Mouse (Mus musculus): ENCODE results near the gene Nol12. TPM values are rescaled to one million over a fixed set of nuclear protein-coding genes. Genes with fewer than 3 reads are reported as not detected.

Nol12 gene
- polyA plus RNA-seq (2012; rRNA removed) = 35.8 and 37.4 TPM in 2 replicates

GRCm38 (mm10) chr15:78934784-78935320, at the start of gene Nol12:
TSS of gene Nol12 (plus strand) at chr15:78934933.
- peak; percentile 78 to 93 for DNase-seq (ENCODE audit: extremely low spot score in 1 of 2, low spot score in 1 of 2)

GRCm38 (mm10) chr15:78889401-78889853, 45.3 kb upstream of the Nol12 start:
- no peak for DNase-seq (ENCODE audit: extremely low spot score in 1 of 2, low spot score in 1 of 2)

DNA sequence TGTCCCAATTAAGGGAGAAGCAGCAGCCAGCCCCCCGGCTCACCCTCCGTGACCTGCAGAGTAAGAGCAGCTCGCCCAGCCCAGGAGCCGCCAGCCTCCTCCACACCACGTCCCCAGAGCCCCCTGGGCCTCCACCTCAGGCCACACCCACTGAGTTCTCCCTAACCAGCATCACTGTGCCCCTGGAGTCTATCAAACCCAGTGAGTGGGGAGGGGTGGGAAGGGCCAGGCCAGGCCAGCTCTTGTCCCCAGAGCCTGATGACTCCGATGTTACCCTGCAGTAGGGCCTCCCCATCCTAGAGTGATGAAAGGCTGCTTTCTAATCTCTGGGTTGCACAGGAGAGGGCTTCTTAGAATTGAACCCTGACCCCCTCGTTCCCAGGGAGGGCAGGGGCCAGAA, 42.3 kb upstream of the Nol12 start:
- DNase-seq (ENCODE audit: extremely low spot score in 1 of 2, low spot score in 1 of 2) = no peak

DNA sequence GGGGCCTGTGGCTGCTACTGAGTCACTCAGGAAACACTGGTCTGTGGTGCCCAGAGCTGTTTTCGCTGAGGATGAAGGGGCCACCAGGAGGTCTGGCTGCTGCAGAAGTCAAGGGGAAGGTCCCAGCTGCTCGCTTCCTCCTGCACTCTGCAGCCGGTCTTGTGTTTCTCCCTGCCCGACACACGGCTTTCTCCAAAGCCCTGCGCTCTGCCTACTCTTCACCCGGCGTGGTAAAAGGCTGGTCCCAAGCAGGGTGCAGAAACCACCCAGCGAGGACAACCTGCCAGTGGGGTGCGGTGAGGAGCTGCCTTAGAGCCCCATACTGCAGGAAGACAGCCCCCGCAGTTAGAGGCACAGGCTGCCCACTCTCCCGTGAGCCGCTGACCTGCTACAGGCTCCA, 40.0 kb upstream of the Nol12 start:
- no peak for DNase-seq (ENCODE audit: extremely low spot score in 1 of 2, low spot score in 1 of 2)

- DNase-seq (ENCODE audit: extremely low spot score in 1 of 2, low spot score in 1 of 2) = no peak
Measured at GRCm38 (mm10) chr15:78895741-78896140, 39.0 kb upstream of the Nol12 start.

GRCm38 (mm10) chr15:78896149-78896548, 38.6 kb upstream of the Nol12 start:
- no peak for DNase-seq (ENCODE audit: extremely low spot score in 1 of 2, low spot score in 1 of 2)

- no peak for DNase-seq (ENCODE audit: extremely low spot score in 1 of 2, low spot score in 1 of 2)
Measured at GRCm38 (mm10) chr15:78897488-78897887, 37.2 kb upstream of the Nol12 start.

- DNase-seq (ENCODE audit: extremely low spot score in 1 of 2, low spot score in 1 of 2) = no peak
Measured at GRCm38 (mm10) chr15:78898507-78899001, 36.2 kb upstream of the Nol12 start.

GRCm38 (mm10) chr15:78899409-78899739, 35.4 kb upstream of the Nol12 start, which contains the start of gene Gm49510:
TSS of gene Gm49510 (plus strand) at chr15:78899667.
- no peak for DNase-seq (ENCODE audit: extremely low spot score in 1 of 2, low spot score in 1 of 2)

DNA sequence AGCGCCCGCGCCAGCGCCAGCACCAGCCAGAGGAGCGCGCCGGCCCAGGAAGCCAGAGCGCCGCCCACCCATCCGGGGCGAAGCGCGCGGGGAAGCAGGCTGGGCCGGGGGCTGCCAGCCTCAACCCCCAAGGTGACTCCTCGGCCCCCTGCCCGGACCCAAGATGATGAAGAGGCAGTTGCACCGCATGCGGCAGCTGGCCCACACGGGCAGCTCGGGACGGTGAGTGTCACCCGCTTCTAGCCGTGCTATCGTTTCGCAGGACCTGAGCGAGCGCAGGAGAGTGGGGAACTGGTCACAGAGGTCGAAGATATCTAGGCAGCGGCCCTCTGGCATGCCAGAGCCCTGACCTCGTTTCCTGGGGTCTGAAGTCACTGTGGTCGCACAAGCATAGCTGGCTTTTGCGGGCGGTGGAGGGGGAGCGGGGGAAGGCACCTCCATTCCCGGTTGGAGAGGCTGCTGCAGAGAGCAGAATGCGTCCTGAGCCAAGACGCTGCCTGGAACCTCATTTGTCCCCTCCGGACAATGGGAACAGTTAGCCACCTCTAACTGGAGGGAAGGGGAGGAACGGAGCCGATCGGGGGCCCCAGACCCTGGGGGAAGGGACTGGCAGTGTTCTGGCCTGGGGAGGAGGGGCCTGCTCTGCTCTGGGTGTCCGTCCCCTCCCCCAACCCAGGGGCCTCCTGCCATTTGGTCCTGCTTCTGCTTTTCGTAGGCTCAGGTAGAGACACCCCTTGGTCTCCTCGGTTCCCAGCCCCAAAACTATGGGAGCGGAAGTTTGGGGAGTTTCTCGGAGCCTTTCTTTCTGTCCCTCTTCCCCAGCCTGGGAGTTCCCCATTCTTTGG, 34.8 kb upstream of the Nol12 start, which contains the start of gene Sh3bp1:
Sh3bp1 (plus strand) TSS at position 29 of the 845 bp plus-strand sequence.
- DNase-seq (ENCODE audit: extremely low spot score in 1 of 2, low spot score in 1 of 2) = no peak

DNA sequence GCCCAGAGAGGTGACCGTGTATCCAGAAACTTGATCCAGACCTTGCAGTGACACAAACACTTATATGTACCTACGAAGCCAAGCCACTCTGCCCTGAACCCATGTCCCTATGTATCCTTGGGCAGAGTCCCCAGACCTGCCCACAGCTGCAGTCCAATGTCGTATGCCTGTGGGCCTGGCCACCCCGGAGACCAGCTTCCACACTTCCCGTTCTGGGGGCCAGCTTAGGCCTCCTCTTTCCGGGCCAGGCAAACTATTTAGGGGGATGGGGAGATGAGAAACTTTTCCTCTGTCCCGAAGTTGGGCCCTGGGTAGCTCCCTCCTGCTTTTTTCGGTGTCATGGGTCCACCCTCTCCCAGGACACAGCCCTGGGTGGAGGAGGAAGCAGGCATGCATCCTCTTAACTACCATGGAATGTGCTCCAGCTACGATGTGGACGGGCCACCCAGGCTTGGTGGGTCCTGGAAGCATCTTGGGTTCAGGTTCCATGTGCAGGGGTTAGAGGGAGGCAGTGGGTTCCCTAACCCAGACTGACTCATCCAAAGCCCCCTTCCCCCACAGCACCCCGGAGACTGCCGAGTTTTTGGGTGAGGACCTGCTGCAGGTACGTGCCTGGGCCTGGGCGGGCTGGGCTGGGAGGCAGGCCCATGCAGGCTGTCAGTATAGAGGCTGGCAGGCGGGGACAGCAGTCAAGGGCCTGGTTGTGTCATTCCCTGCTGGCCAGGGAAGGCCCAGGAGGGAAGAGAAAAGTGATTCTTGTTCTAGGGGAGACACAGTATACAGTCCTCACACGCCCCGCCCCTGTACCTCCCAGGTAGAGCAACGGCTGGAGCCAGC, 33.9 kb upstream of the Nol12 start:
- no peak for DNase-seq (ENCODE audit: extremely low spot score in 1 of 2, low spot score in 1 of 2)

DNA sequence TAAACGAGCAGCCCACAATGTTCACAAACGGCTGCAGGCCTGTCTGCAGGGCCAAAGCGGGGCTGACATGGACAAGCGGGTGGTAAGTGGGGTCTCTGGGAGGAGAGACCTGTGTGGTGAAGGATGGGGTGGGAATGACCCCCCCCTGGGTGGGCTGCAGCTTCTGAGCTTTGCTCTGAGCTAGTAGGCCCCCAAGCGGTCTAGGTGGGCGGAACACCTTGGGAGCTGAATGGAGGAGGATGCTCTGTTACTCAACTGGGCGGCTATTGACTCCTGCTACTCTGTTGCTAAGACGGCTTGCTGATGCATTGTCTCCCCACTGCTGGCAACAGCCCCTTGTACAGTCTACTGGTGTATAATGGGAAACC, 33.3 kb upstream of the Nol12 start:
- no peak for DNase-seq (ENCODE audit: extremely low spot score in 1 of 2, low spot score in 1 of 2)

GRCm38 (mm10) chr15:78903243-78903642, 31.5 kb upstream of the Nol12 start:
- peak in 1 of 2 experiments; percentile 94 for DNase-seq (ENCODE audit: extremely low spot score in 1 of 2, low spot score in 1 of 2)

GRCm38 (mm10) chr15:78908399-78908798, 26.3 kb upstream of the Nol12 start:
- no peak for DNase-seq (ENCODE audit: extremely low spot score in 1 of 2, low spot score in 1 of 2)

DNA sequence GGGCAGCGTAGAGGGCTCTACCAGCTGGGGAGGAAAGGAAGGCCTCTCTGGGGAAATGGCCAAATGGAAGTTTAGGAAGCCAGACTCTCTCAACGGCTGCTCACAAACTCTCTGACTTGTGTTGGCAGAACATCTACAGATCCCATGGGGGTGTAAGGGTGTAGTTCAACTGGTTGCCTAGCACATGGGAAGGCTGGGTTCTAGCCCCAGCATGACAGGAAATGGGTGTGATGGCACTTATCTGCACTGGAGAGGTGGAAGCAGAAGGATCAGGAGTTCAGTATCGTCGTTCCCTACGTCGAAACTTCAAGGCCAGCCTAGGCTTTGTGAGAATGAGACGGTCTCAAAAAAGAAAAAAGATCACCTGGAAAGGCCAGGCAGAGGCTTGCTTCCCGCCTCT, 25.8 kb upstream of the Nol12 start:
- DNase-seq (ENCODE audit: extremely low spot score in 1 of 2, low spot score in 1 of 2) = no peak

GRCm38 (mm10) chr15:78912040-78912439, 22.7 kb upstream of the Nol12 start:
- DNase-seq (ENCODE audit: extremely low spot score in 1 of 2, low spot score in 1 of 2) = peak in 1 of 2 experiments; percentile 60

GRCm38 (mm10) chr15:78913632-78914090, 21.1 kb upstream of the Nol12 start, which contains the start of gene Pdxp:
TSS of gene Pdxp (plus strand) at chr15:78913919.
- peak; percentile 97 to 98 for DNase-seq (ENCODE audit: extremely low spot score in 1 of 2, low spot score in 1 of 2)

DNA sequence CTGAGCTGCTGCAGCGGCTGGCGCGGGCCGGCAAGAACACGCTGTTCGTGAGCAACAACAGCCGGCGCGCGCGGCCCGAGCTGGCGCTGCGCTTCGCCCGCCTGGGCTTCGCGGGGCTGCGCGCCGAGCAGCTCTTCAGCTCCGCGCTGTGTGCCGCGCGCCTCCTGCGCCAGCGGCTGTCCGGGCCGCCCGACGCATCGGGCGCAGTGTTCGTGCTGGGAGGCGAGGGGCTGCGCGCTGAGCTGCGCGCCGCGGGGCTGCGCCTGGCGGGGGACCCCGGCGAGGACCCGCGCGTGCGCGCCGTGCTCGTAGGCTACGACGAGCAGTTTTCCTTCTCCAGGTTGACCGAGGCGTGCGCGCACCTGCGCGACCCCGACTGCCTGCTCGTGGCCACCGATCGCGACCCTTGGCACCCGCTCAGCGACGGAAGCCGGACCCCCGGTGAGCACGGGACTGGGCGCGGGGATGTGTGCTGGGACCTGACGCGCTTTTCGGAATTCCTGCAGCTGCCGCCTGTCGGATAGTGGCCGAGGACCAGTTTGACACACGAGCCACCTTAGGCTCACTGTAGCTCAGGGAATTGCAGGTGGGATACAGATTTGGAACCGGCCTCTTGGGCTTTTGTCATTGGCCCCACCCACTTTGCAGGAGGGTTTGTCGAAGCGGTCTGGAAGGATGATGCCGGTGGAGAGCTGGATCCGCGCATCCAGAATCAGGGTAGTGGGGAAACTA, 20.5 kb upstream of the Nol12 start:
- DNase-seq (ENCODE audit: extremely low spot score in 1 of 2, low spot score in 1 of 2) = peak in 1 of 2 experiments; percentile 66

- DNase-seq (ENCODE audit: extremely low spot score in 1 of 2, low spot score in 1 of 2) = no peak
Measured at GRCm38 (mm10) chr15:78914823-78915659, 19.7 kb upstream of the Nol12 start.

Measured in frontal cortex, adult 2 months (tissue).